8 mouse cellular contexts compared by ENCODE assay signal in genomic region chr13:21779767-21780731, GRCm38 (mm10). TPM values are rescaled to one million over a fixed set of nuclear protein-coding genes. Genes with fewer than 3 reads are reported as not detected.
DNase-seq lines count a peak whose midpoint lies in the region; ATAC-seq lines count a peak whose summit lies in the region.

TSS of gene Hist1h1b (minus strand) at chr13:21780625.

- no peaks in the 10 kb centered on the region for H3K36me3 ChIP-seq in embryonic facial prominence, embryonic 11.5 days (replicated peaks; ENCODE audit: control insufficient read depth, insufficient read depth, low read depth, low read length)
- no peaks in the 10 kb centered on the region for H3K36me3 ChIP-seq in kidney, embryonic 15.5 days
- H3K36me3 ChIP-seq in liver, embryonic 13.5 days, result no peaks in the 10 kb centered on the region
- no peaks in the 10 kb centered on the region for H3K36me3 ChIP-seq in stomach, embryonic 15.5 days

- ATAC-seq in embryonic facial prominence, embryonic 11.5 days (replicated peaks; ENCODE audit: insufficient number of reproducible peaks, low FRiP score, low TSS enrichment, low read depth), result peak; percentile 44
- peak; percentile 62 for ATAC-seq in kidney, embryonic 15.5 days (replicated peaks; ENCODE audit: low FRiP score)
- peak; percentile 54 for ATAC-seq in liver, embryonic 13.5 days (ENCODE audit: low read depth)
- peak; percentile 37; the same call in 1 of the 2 replicates for ATAC-seq in stomach, embryonic 15.5 days (ENCODE audit: insufficient read depth, low FRiP score, low read depth)

- DNase-seq in A20 (ENCODE audit: low read depth, low spot score), result peak; percentile 91
- peak; percentile 65 for DNase-seq in adrenal gland, postnatal 25 days
- peak; percentile 93 for DNase-seq in embryonic facial prominence, embryonic 11.5 days (ENCODE audit: low spot score)
- DNase-seq in heart, adult 18-20 months, result peak; percentile 42 to 63
- DNase-seq in liver, embryonic 13.5 days, result peak; percentile 87
- peak; percentile 16 to 38 for DNase-seq in natural killer cell, adult 2 months (ENCODE audit: low spot score in 2 of 2)

- peak within 1 kb of the TSS; percentile 70 for H3K4me3 ChIP-seq in embryonic facial prominence, embryonic 11.5 days (ENCODE audit: low read depth, low read length)
- peak within 1 kb of the TSS; percentile 52 for H3K4me3 ChIP-seq in kidney, embryonic 15.5 days (replicated peaks)
- H3K4me3 ChIP-seq in liver, embryonic 13.5 days (replicated peaks), result peak within 1 kb of the TSS; percentile 73
- H3K4me3 ChIP-seq in stomach, embryonic 15.5 days (replicated peaks), result peak within 1 kb of the TSS; percentile 58

- H3K27ac ChIP-seq in embryonic facial prominence, embryonic 11.5 days (replicated peaks; ENCODE audit: low read depth, low read length), result peak within 1 kb of the TSS; percentile 99
- H3K27ac ChIP-seq in kidney, embryonic 15.5 days, result peak within 1 kb of the TSS; percentile 98
- peak within 1 kb of the TSS; percentile 100 for H3K27ac ChIP-seq in liver, embryonic 13.5 days
- H3K27ac ChIP-seq in stomach, embryonic 15.5 days, result peak within 1 kb of the TSS; percentile 97

- no peaks in the 10 kb centered on the region for H3K4me1 ChIP-seq in embryonic facial prominence, embryonic 11.5 days (ENCODE audit: control insufficient read depth, insufficient read depth, low read length)
- H3K4me1 ChIP-seq in kidney, embryonic 15.5 days, result peaks cover 29% of the 10 kb centered on the region
- peaks cover 57% of the 10 kb centered on the region for H3K4me1 ChIP-seq in liver, embryonic 13.5 days (replicated peaks)
- H3K4me1 ChIP-seq in stomach, embryonic 15.5 days, result peaks cover 14% of the 10 kb centered on the region

- no peaks in the 10 kb centered on the region for H3K9me3 ChIP-seq in embryonic facial prominence, embryonic 11.5 days (replicated peaks; ENCODE audit: control insufficient read depth, low read length)
- H3K9me3 ChIP-seq in kidney, embryonic 15.5 days (replicated peaks), result no peaks in the 10 kb centered on the region
- H3K9me3 ChIP-seq in liver, embryonic 13.5 days (replicated peaks), result no peaks in the 10 kb centered on the region
- no peaks in the 10 kb centered on the region for H3K9me3 ChIP-seq in stomach, embryonic 15.5 days

- H3K9ac ChIP-seq in embryonic facial prominence, embryonic 11.5 days (replicated peaks; ENCODE audit: low read length), result peak within 1 kb of the TSS; percentile 96
- peak within 1 kb of the TSS; percentile 85 for H3K9ac ChIP-seq in kidney, embryonic 15.5 days
- peak within 1 kb of the TSS; percentile 93 for H3K9ac ChIP-seq in liver, embryonic 13.5 days
- peak within 1 kb of the TSS; percentile 71 for H3K9ac ChIP-seq in stomach, embryonic 15.5 days

- under 1% methylated on average over 44 of the region's 44 CpGs for WGBS in embryonic facial prominence, embryonic 11.5 days
- WGBS in kidney, embryonic 15.5 days, result under 1% methylated on average over 44 of the region's 44 CpGs
- WGBS in liver, embryonic 13.5 days (ENCODE audit: insufficient replicate concordance), result under 1% methylated on average over 44 of the region's 44 CpGs
- WGBS in stomach, embryonic 15.5 days, result under 1% methylated on average over 44 of the region's 44 CpGs

- H3K4me2 ChIP-seq in embryonic facial prominence, embryonic 11.5 days (ENCODE audit: low read depth, low read length), result peak within 1 kb of the TSS; percentile 88
- peak within 1 kb of the TSS; percentile 74 for H3K4me2 ChIP-seq in kidney, embryonic 15.5 days
- H3K4me2 ChIP-seq in liver, embryonic 13.5 days, result peak within 1 kb of the TSS; percentile 91
- H3K4me2 ChIP-seq in stomach, embryonic 15.5 days, result peak within 1 kb of the TSS; percentile 92

- no peaks in the 10 kb centered on the region for H3K27me3 ChIP-seq in embryonic facial prominence, embryonic 11.5 days (ENCODE audit: control insufficient read depth, insufficient read depth, low read length)
- no peaks in the 10 kb centered on the region for H3K27me3 ChIP-seq in kidney, embryonic 15.5 days
- H3K27me3 ChIP-seq in liver, embryonic 13.5 days, result no peaks in the 10 kb centered on the region
- H3K27me3 ChIP-seq in stomach, embryonic 15.5 days (replicated peaks), result no peaks in the 10 kb centered on the region

RNA-seq across cellular contexts. Expression of gene Hist1h1b, which starts in this region (rescaled TPM):
- total RNA-seq in adrenal gland, postnatal 25 days (2021), result 48.9 and 60.4 TPM in 2 replicates
- 20.2 and 23.6 TPM in 2 replicates for polyA plus RNA-seq in embryonic facial prominence, embryonic 11.5 days (2014; fragmentation: Nextera tagmentation; extraction: Ambion mirVana)
- 1 to 10 TPM; 3.5 to 4.0 TPM for total RNA-seq in heart, adult 18-20 months (2021)
- 24.0 and 28.9 TPM in 2 replicates for polyA plus RNA-seq in kidney, embryonic 15.5 days (2015; fragmentation: Nextera tagmentation; extraction: Ambion mirVana)
- 37.3 and 37.6 TPM in 2 replicates for polyA plus RNA-seq in liver, embryonic 13.5 days (2015; fragmentation: Nextera tagmentation; extraction: Ambion mirVana)
- 25.3 and 26.3 TPM in 2 replicates for polyA plus RNA-seq in stomach, embryonic 15.5 days (2015; fragmentation: Nextera tagmentation; extraction: Ambion mirVana)

Comparison
In these comparisons a context has a peak if more than half of its experiments do, and no peak if none do; other contexts are left out.
1. Peak in every context shown above with its lines: DNase-seq, ATAC-seq, H3K4me3 ChIP-seq and H3K27ac ChIP-seq.
2. DNase-seq: peak in every context shown above with its lines; median percentile 93 in embryonic facial prominence, embryonic 11.5 days; 91 in A20; 87 in liver, embryonic 13.5 days; 65 in adrenal gland, postnatal 25 days; 52 in heart, adult 18-20 months; 27 in natural killer cell, adult 2 months.